Mouse (Mus musculus) testis, adult 2 months (tissue): ENCODE results near the gene Ccdc114. TPM values are rescaled to one million over a fixed set of nuclear protein-coding genes. Genes with fewer than 3 reads are reported as not detected.

Source experiments
- H3K27ac ChIP-seq: fragments of 200-500 bp; 2 replicates; pipeline ENCODE4 v1.5.1; 2012; ENCODE audit warnings: low read depth, low read length; ENCODE audit not compliant: control insufficient read depth, insufficient read depth
- H3K27me3 ChIP-seq: fragments of 200-500 bp; 2 replicates; pipeline ENCODE4 v1.6.1; 2012; ENCODE audit warnings: mild to moderate bottlenecking, low read length, moderate library complexity; ENCODE audit not compliant: control insufficient read depth, insufficient read depth
- H3K36me3 ChIP-seq: fragments of 200-500 bp; 2 replicates; pipeline ENCODE4 v1.6.1; 2012; ENCODE audit warnings: mild to moderate bottlenecking, low read length; ENCODE audit not compliant: control insufficient read depth, insufficient read depth
- H3K4me1 ChIP-seq: fragments of 200-500 bp; 2 replicates; pipeline ENCODE4 v1.6.1; 2012; ENCODE audit warnings: low read length; ENCODE audit not compliant: control insufficient read depth, insufficient read depth
- H3K4me3 ChIP-seq: fragments of 200-500 bp; 2 replicates; pipeline ENCODE4 v1.5.1; 2012; ENCODE audit warnings: low read depth, mild to moderate bottlenecking, low read length, moderate library complexity, mixed read lengths; ENCODE audit not compliant: control insufficient read depth
- CTCF ChIP-seq: fragments of 200-500 bp; IDR thresholded peaks from 2 replicates; pipeline ENCODE4 v1.5.1; 2012; ENCODE audit warnings: low read depth, mild to moderate bottlenecking, inconsistent platforms, low read length, moderate library complexity; ENCODE audit not compliant: control insufficient read depth, insufficient read depth, insufficient replicate concordance
- POLR2A ChIP-seq: fragments of 200-500 bp; IDR thresholded peaks from 2 replicates; pipeline ENCODE4 v1.6.1; 2012; ENCODE audit warnings: low read depth, mild to moderate bottlenecking, inconsistent platforms, low read length, moderate library complexity; ENCODE audit not compliant: control insufficient read depth
- polyA plus RNA-seq: library from polyadenylated mRNA; depleted of rRNA; stranded (reverse); fragments of >200 nt; gene quantifications from 2 replicates; pipeline ENCODE4 v1.2.3, GENCODE M21; 2012; rRNA removed

Ccdc114 gene
- polyA plus RNA-seq, 1 experiment: 26.2 TPM

DNA sequence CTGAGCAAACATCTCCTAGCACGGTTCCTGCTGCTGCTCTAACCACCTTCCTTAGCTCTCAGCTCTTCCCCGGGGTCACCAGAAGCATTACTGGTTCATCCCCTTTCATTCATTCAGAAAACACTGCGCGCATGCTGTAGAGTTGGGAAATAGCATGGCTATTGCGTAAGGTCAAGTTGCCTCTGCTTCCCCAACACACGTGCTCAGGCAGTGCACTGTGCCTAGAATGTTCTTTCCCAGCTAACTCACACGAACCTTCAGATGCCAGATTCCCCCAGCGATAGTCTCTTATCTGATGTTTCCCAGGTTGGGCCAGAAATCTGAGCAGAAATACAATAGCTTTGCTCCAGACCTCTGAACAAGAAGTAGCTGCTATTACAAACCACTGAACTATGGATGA is 68.6 kb downstream of the Ccdc114 start:
- Histone ChIP-seq H3K27ac (no peak overlapping the region), H3K36me3 (no peaks in the 10 kb centered on the region), H3K27me3 (no peaks in the 10 kb centered on the region), H3K4me3 (no peak overlapping the region), H3K4me1 (no peaks in the 10 kb centered on the region)
- TF ChIP-seq POLR2A: no peak
- TF ChIP-seq CTCF: no peak

Other genes with a start within 250 kb of the Ccdc114 start
- gene Ntn5, start 240.1 kb upstream of the Ccdc114 start, polyA plus RNA-seq: 6.5 and 10.8 TPM in 2 replicates
- gene Sec1, start 229.7 kb upstream of the Ccdc114 start, polyA plus RNA-seq: 61.0 and 71.6 TPM in 2 replicates
- 2.3 and 3.3 TPM in 2 replicates for gene Car11, start 224.2 kb upstream of the Ccdc114 start, polyA plus RNA-seq
- gene Dbp, start 219.0 kb upstream of the Ccdc114 start, polyA plus RNA-seq: 11.2 and 12.9 TPM in 2 replicates
- 517 and 652 TPM in 2 replicates for gene Rpl18, start 208.6 kb upstream of the Ccdc114 start, polyA plus RNA-seq
- 33.4 and 34.6 TPM in 2 replicates for gene Sphk2, start 206.1 kb upstream of the Ccdc114 start, polyA plus RNA-seq
- 145 and 176 TPM in 2 replicates for gene Fam83e, start 202.9 kb upstream of the Ccdc114 start, polyA plus RNA-seq
- 589 and 614 TPM in 2 replicates for gene Spaca4, start 198.3 kb upstream of the Ccdc114 start, polyA plus RNA-seq
- gene Lmtk3, start 140.3 kb upstream of the Ccdc114 start, polyA plus RNA-seq: 23.1 and 26.1 TPM in 2 replicates
- 8.8 and 9.5 TPM in 2 replicates for gene Sult2b1, start 139.4 kb upstream of the Ccdc114 start, polyA plus RNA-seq
- gene Cyth2, start 109.5 kb upstream of the Ccdc114 start, polyA plus RNA-seq: 149 and 166 TPM in 2 replicates
- 0.06 and 0.11 TPM in 2 replicates for gene Kcnj14, start 99.3 kb upstream of the Ccdc114 start, polyA plus RNA-seq
- gene Grwd1, start 93.1 kb upstream of the Ccdc114 start, polyA plus RNA-seq: 11.2 and 12.1 TPM in 2 replicates
- gene Kdelr1, start 51.3 kb upstream of the Ccdc114 start, polyA plus RNA-seq: 67.4 and 82.4 TPM in 2 replicates
- gene Grin2d, start 45.7 kb upstream of the Ccdc114 start, polyA plus RNA-seq: 21.1 and 22.3 TPM in 2 replicates
- 758 and 764 TPM in 2 replicates for gene Syngr4, start 27.4 kb upstream of the Ccdc114 start, polyA plus RNA-seq
- gene Tmem143, start 27.1 kb upstream of the Ccdc114 start, polyA plus RNA-seq: 8.1 and 8.8 TPM in 2 replicates
- 80.7 and 85.0 TPM in 2 replicates for gene Emp3, start 2.7 kb upstream of the Ccdc114 start, polyA plus RNA-seq
- gene Abcc6, start 106.2 kb downstream of the Ccdc114 start, polyA plus RNA-seq: 0.67 and 1.0 TPM in 2 replicates
- 48.7 and 49.8 TPM in 2 replicates for gene Nomo1, start 109.6 kb downstream of the Ccdc114 start, polyA plus RNA-seq
- gene Kcnj11, start 176.7 kb downstream of the Ccdc114 start, polyA plus RNA-seq: 1.3 and 1.7 TPM in 2 replicates